Mouse (Mus musculus) liver, postnatal 0 days (tissue): ENCODE data around the gene Prrc2a. TPM values are rescaled to one million over a fixed set of nuclear protein-coding genes. Genes with fewer than 3 reads are reported as not detected.
A peak's percentile ranks its signal among the peaks of the same experiment; 100 is the strongest.

Source experiments
- ATAC-seq: fragments of 200-750 bp; cut with Nextera tagmentation; 2 replicates; pipeline ENCODE4 v1.8.0; 2017; ENCODE audit warnings: mild to moderate bottlenecking, moderate library complexity
- DNase-seq: peaks from one replicate; pipeline ENCODE4 v3.0.0-alpha.2; 2016
- H3K27ac ChIP-seq: fragments of 300-500 bp; sonication (generic); 2 replicates; pipeline ENCODE4 v1.5.1; 2014; ENCODE audit warnings: antibody characterized with exemption, moderate library complexity, mild to moderate bottlenecking, low read depth
- H3K27me3 ChIP-seq: fragments of 300-500 bp; sonication (generic); 2 replicates; pipeline ENCODE4 v1.6.1; 2014; ENCODE audit warnings: low read length, control low read depth, mixed read lengths; ENCODE audit not compliant: insufficient read depth
- H3K36me3 ChIP-seq: fragments of 300-500 bp; sonication (generic); replicated peaks from 2 replicates; pipeline ENCODE4 v1.6.1; 2014; ENCODE audit warnings: mild to moderate bottlenecking, control low read depth, low read length, moderate library complexity, mixed read lengths; ENCODE audit not compliant: insufficient read depth
- H3K4me1 ChIP-seq: fragments of 300-500 bp; sonication (generic); 2 replicates; pipeline ENCODE4 v1.6.1; 2014; ENCODE audit warnings: antibody characterized with exemption, mild to moderate bottlenecking, control low read depth; ENCODE audit not compliant: insufficient read depth
- H3K4me2 ChIP-seq: fragments of 300-500 bp; sonication (generic); 2 replicates; pipeline ENCODE4 v1.6.1; 2014; ENCODE audit warnings: low read depth, mild to moderate bottlenecking, low read length, moderate library complexity, mixed read lengths
- H3K4me3 ChIP-seq: fragments of 300-500 bp; sonication (generic); 2 replicates; pipeline ENCODE4 v1.5.1; 2014; ENCODE audit warnings: low read depth, low read length
- H3K9ac ChIP-seq: fragments of 300-500 bp; sonication (generic); replicated peaks from 2 replicates; pipeline ENCODE4 v1.6.1; 2014; ENCODE audit warnings: mild to moderate bottlenecking, moderate library complexity
- H3K9me3 ChIP-seq: fragments of 300-500 bp; sonication (generic); 2 replicates; pipeline ENCODE4 v1.6.1; 2016; ENCODE audit warnings: mild to moderate bottlenecking, control low read depth, low read length, mixed read lengths
- CTCF ChIP-seq: sonication (generic); IDR thresholded peaks from 2 replicates; pipeline ENCODE4 v1.5.1; 2016; ENCODE audit warnings: antibody characterized with exemption, low read depth
- EP300 ChIP-seq: IDR thresholded peaks from 2 replicates; pipeline ENCODE4 v1.6.1; 2016; ENCODE audit warnings: antibody characterized with exemption, low read depth, mild to moderate bottlenecking
- WGBS: fragments of 180-500 bp; shearing (Covaris S2); extraction: QIAGEN DNeasy Blood & Tissue Kit; methylation state at CpG from one replicate; pipeline ENCODE4 v1.1.7; 2014; ENCODE audit not compliant: insufficient replicate concordance; 5-methylcytosine and 5-hydroxymethylcytosine counted together
- polyA plus RNA-seq: library from polyadenylated mRNA; unstranded; fragments of >200 nt; fragmentation: Nextera tagmentation; extraction: Ambion mirVana; gene quantifications from 2 replicates; pipeline ENCODE4 v1.2.1, GENCODE M21; 2015

Prrc2a gene
- polyA plus RNA-seq, 1 experiment from 2014 or later: 32.9 TPM

DNA sequence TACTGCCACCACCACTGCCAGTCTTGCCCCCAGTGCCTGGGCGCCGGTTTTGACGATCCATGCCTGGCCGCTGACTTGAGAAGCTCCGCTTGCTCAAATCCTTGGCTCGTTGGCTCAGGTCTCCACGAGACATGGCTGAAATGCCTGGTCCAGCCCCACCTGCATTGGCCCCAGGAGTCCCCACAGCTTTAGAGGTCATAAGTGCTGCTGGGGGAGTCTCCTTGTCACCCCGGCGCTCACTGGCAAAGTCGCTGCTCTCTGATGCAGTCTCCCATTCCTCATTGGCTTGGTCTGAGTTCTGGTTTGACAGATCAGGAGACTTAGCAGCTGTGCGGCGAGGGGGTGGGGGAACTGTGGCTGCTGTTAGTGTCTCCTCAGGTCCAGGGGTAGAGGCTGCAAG, 9.2 kb downstream of the Prrc2a start:
- 93% methylated on average over 12 of the region's 12 CpGs for WGBS
- Histone ChIP-seq H3K4me3 (no peak overlapping the region), H3K9ac (no peak overlapping the region), H3K4me1 (no peaks in the 10 kb centered on the region), H3K4me2 (no peak overlapping the region), H3K9me3 (no peaks in the 10 kb centered on the region), H3K36me3 (peaks cover 96% of the 10 kb centered on the region), H3K27ac (no peak overlapping the region), H3K27me3 (no peaks in the 10 kb centered on the region)
- DNase-seq: no peak
- no peak for TF ChIP-seq CTCF
- no peak for ATAC-seq

DNA sequence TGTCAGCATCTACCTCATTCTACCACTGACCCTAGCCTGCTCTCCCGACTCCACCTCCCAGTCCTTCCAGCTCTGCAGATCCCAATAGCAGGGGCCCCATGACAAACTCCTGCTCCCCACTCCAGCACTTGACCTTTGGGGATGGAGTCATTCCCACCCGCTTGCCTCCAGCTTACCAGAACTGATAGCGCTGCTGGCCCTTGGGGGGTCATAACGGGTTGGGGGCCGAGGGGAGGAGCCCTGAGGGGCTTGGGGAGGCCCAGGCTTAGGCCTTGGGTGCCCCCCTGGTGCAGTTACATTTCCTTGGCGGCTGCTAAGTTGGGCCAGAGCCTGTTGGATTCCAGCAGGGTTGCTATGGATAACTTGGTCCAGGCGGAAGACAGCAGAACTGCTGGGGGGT, 10.1 kb downstream of the Prrc2a start:
- Histone ChIP-seq H3K27ac (no peak overlapping the region), H3K9me3 (no peaks in the 10 kb centered on the region), H3K4me2 (no peak overlapping the region), H3K27me3 (no peaks in the 10 kb centered on the region), H3K4me3 (no peak overlapping the region), H3K4me1 (no peaks in the 10 kb centered on the region), H3K36me3 (peaks cover 96% of the 10 kb centered on the region), H3K9ac (no peak overlapping the region)
- no peak for DNase-seq
- TF ChIP-seq EP300 (no peak), CTCF (no peak)
- 91% methylated on average over 7 of the region's 7 CpGs for WGBS
- ATAC-seq: no peak

DNA sequence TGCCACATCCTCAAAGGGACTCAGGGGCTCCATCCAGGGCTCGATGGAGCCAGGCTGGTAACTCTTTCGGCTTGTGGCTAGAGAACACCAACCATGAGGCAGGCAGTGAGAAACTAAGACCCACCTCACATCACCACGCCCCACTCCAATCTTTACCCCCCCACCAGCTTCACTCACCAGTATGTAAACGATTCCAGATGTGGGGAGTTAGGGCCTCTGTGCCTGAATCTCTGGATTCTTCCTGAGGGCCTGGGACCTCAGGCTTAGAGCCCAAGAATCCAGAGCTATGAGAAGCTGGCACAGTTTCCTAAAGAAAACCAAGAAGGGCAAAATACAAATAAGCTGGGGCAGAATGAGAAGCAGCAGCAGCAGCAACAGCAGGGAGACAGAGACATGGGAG, 10.8 kb downstream of the Prrc2a start:
- H3K36me3 ChIP-seq: peaks cover 96% of the 10 kb centered on the region
- WGBS: 82% methylated on average over 4 of the region's 4 CpGs

DNA sequence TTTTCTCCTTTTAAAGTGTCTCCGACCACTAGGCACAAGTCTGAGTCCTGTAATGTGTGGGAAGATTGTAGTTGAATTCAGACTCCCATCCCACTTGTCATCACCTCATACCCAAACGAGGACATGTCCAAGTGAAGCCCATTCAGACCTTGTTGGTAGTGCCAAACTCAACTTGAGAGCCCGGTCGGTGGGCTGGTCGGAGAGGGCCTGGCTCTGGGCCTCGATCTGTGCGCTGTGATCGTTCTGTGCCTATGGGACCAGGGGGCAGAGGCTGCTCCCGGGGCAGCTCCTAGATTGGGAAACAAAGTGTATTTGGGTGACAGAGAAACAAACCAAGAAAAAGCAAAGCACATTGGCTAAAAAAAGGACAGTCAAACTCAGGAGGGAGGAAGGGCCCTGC, 11.6 kb downstream of the Prrc2a start:
- no peaks in the 10 kb centered on the region for H3K27me3 ChIP-seq
- TF ChIP-seq EP300 (no peak), CTCF (no peak)
- no peak for DNase-seq
- no peak overlapping the region for H3K4me3 ChIP-seq
- 91% methylated on average over 9 of the region's 9 CpGs for whole genome bisulfite sequencing
- H3K4me2 ChIP-seq: no peak overlapping the region
- no peak overlapping the region for H3K9ac ChIP-seq
- no peak overlapping the region for H3K27ac ChIP-seq
- H3K4me1 ChIP-seq: 0 out of 2 replicates have a peak, but pooled peaks cover 2% of the 10 kb centered on the region
- H3K9me3 ChIP-seq: no peaks in the 10 kb centered on the region
- no peak for ATAC-seq
- peaks cover 94% of the 10 kb centered on the region for H3K36me3 ChIP-seq

More for the DNA sequence above, 10.8 kb downstream of the Prrc2a start:
- Histone ChIP-seq H3K4me2 (no peak overlapping the region), H3K4me3 (no peak overlapping the region), H3K4me1 (0 out of 2 replicates have a peak, but pooled peaks cover 2% of the 10 kb centered on the region), H3K27me3 (no peaks in the 10 kb centered on the region), H3K9me3 (no peaks in the 10 kb centered on the region), H3K27ac (no peak overlapping the region), H3K9ac (no peak overlapping the region)
- TF ChIP-seq CTCF: no peak
- no peak for ATAC-seq
- no peak for DNase-seq

DNA sequence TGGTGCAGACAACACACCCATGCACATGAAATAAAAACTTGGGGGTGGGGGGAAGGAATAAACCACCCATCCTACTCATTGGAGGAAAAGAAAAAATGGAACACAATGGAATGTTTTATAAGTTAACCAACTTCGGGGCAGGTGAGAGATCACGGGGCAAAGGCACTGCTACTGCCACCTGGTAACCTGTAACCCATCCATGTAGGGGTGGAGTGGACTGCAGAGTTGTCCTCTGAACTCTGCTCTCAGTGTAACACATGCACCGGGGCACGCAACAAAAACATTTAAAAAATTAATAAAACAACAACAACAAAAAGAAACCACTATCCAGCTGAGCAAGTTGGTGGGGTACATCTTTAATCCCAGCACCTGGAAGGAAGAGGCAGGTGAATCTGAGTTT, 12.6 kb downstream of the Prrc2a start:
- DNase-seq: no peak
- H3K4me1 ChIP-seq: 0 out of 2 replicates have a peak, but pooled peaks cover 2% of the 10 kb centered on the region
- 90% methylated on average over 4 of the region's 4 CpGs for WGBS

DNA sequence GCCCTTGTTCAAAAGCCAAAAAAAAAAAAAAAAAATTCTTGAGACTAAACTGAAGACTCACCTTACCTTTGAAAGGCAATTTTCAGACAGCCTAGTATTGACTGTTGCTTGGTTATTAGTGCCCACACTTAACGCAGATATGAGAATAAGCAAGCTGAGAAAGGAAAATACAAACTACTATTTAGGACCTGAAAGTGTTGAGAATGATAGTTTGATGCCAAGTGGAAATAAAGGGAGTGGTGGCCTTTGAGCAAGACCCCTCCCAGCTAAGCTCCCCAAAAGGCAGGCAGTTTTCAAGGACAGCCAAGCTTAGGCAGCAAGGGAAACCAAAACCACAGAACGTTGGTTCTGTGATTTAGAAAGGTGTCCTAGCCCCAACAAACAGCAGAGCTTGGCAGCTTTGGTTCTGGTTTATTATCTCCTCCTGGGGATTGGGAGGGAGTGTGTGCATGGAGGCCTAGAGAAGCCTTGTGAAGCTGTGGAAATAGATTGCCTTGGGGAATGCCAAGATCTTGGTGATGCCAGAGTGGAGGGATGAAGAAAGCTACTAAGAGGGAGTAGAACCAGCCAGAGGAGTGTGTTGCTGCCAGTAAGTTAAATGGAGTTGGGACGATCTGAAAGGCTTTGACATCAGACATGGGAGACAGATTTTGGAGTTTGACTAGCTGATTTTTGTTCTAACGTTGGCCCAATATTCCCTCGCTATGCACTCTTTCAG, 16.6 kb downstream of the Prrc2a start:
- 63% methylated on average over 5 of the region's 5 CpGs for WGBS
- no peaks in the 10 kb centered on the region for H3K27me3 ChIP-seq
- TF ChIP-seq EP300 (no peak), CTCF (no peak)
- H3K27ac ChIP-seq: no peak overlapping the region
- H3K9me3 ChIP-seq: no peaks in the 10 kb centered on the region
- ATAC-seq (0 out of 2 replicates have a peak, but pooled peaks have one; percentile 4), DNase-seq (no peak)
- 0 out of 2 replicates have a peak, but pooled peaks cover 2% of the 10 kb centered on the region for H3K4me1 ChIP-seq
- peaks cover 90% of the 10 kb centered on the region for H3K36me3 ChIP-seq
- H3K4me2 ChIP-seq: no peak overlapping the region
- no peak overlapping the region for H3K9ac ChIP-seq
- H3K4me3 ChIP-seq: no peak overlapping the region

More for the DNA sequence above, 12.6 kb downstream of the Prrc2a start:
- TF ChIP-seq EP300: no peak
- no peak for TF ChIP-seq CTCF
- Histone ChIP-seq H3K4me2 (no peak overlapping the region), H3K27ac (no peak overlapping the region), H3K9me3 (no peaks in the 10 kb centered on the region), H3K27me3 (no peaks in the 10 kb centered on the region), H3K4me3 (no peak overlapping the region), H3K36me3 (peaks cover 90% of the 10 kb centered on the region), H3K9ac (no peak overlapping the region)
- ATAC-seq: no peak
